Mouse (Mus musculus) megakaryocyte, embryonic 14.5 days (primary cell): ENCODE results near the gene Enox1.

Experiments
- FLI1 ChIP-seq: IDR thresholded peaks from 2 replicates; pipeline ENCODE4 v1.6.1; 2012; ENCODE audit warnings: low read length, inconsistent platforms, mixed read lengths
- GATA1 ChIP-seq: IDR thresholded peaks from 3 replicates; pipeline ENCODE4 v1.6.1; 2012; ENCODE audit warnings: mixed read lengths, low read length, inconsistent platforms, borderline replicate concordance

DNA sequence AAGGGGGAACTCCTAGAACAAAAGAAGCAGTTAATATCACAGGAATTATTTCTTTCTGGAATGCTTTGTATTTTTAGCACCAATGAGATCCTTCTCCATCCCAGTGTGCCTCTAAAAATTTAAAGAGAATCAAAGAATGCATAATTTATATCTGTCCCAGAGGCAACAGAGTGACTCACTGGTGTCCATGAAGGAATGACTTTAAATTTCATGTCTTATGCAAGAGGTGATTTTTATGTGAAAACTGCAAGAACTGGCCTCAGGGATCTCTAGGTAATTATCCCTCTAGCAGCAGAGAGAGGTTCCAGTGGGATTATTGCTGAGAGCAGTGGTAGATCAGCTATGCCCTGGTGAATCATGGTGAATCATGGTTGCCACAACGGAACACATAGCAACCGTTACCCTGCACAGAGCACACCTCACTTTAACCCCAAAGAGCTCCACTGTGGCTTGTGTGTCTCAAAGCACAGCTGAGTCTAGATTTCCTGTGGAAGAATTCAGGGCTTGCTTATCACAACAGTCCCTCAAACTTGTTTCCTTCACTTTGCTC lies 195.3 kb downstream of the Enox1 start:
- no peak for TF ChIP-seq FLI1
- TF ChIP-seq GATA1 = no peak
